Mouse (Mus musculus) cortical plate, adult 2 months (tissue): Measurements from ENCODE around the gene Lgr4.

Source experiments
- CTCF ChIP-seq: fragments of 200-500 bp; IDR thresholded peaks from 2 replicates; pipeline ENCODE4 v1.5.1; 2011; ENCODE audit warnings: mild to moderate bottlenecking, control low read depth, low read length; ENCODE audit not compliant: insufficient read depth; ENCODE audit errors: extremely low read depth
- POLR2A ChIP-seq: fragments of 200-500 bp; IDR thresholded peaks from 2 replicates; pipeline ENCODE4 v1.6.1; 2011; ENCODE audit warnings: mild to moderate bottlenecking, low read length, control low read depth; ENCODE audit not compliant: insufficient read depth; ENCODE audit errors: extremely low read depth

DNA sequence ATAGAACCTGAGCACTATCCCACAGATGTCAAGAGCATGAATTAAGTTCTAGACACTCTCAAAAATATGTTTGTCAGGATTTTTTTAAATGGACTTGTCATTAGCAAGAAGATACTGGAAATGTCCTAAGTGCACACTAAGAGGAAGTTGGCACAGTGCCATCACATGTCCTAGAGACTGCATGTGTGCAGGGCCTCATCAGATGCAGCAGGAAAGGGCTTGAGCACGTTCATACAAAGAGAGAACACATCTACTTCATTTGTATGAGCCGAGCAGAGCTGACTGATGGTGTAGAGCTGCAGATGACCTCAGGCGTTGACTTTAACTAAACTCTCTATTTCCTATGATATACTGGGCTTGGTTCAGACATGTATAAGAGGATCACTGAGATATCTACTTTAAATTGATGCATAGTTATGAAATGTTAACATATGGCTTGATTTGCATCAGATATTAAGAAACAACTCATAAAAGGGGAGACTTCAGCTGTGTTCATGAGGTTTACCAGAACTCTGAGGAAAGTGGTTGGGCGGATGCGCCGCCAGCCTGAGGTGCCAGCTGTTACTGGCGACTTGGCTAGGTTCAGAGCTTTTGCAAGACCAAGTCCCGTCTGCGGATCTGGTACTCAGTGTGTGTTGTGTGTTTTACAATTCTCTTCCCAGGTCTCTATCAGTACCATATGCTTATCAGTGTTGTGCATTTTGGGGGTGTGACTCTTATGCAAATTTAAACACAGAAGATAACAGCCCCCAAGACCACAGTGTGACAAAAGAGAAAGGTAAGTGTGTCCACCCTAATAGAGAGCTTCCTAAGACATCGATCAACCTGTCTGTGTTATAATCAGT lies 90.2 kb downstream of the Lgr4 start:
- TF ChIP-seq CTCF (no peak), POLR2A (no peak)
